Mouse (Mus musculus) ovary, postnatal 36 days (tissue): Measurements from ENCODE around the gene Mettl17.

Experiments
- DNase-seq: peaks from one replicate; pipeline ENCODE4 v3.0.0; 2022; ENCODE audit warnings: low spot score, mixed read lengths

Gene Mettl17

DNA sequence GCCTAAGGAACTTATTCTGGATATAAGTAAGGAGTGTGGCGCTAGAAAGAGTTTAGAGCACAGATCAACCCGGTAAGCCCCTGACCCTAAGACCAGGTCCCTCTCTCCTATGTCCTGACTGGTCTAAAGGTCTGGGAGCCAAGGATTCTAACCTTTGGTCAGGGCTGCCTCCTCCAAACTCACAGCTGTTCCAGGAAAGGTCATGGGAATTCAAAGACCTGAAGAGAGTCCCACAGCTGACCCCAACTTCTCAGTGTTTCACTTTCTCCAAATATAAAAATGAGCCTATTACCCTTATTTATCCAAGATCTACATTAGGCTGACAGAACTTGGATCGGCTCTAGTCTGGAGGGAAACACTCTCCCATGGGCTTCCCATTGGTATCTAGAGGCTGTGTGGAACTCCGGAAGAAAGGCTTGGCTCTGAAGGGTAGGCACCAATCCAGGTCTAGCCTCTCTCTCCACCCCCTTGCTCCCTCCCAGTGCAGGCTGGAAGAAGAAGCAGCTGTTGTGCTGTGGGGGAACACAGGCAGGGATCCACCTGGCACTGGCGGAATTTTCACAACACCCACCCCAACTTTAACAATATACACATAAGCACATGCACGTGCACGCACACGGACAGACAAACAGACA lies 44.8 kb downstream of the Mettl17 start:
- DNase-seq: peak; percentile 46

DNA sequence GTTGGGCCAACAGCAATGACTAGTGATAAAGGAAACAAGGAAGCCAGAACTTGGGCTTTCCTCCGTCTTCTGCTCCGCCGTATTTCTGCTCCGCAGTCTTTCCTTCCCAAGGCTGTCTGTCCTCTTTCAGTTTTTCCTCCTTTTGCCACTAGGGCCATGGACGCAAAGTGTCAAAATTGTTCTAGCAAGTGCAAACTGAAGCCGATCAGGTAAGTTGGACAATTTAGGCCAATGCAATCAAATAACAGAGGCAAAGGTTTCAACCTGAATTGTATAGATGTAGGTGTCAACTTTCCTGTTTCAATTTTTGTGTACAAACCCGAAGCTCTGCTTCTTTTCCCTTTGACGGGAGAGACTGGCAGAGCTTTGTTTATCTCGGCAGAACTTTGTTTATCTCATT lies 45.3 kb downstream of the Mettl17 start:
- DNase-seq: no peak

DNA sequence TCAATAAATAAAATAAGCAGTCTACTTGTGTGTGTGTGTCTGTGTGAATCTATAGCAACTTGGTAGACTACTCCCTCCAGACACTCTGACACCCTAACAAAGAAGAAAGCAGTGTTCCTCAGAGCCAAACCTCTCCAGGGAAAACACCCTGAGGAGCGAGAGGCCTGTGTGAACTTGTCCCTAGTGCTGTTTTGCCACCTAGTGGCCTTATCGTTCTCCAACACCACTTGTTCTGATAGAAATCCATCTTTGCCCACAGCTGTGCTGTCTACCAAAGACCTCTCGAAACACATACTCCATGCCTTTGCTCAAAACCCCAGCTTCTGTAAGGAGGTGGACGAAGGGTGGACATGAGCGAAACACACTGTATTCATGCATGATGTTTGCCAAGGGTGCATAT lies 46.2 kb downstream of the Mettl17 start:
- peak; percentile 45 for DNase-seq

DNA sequence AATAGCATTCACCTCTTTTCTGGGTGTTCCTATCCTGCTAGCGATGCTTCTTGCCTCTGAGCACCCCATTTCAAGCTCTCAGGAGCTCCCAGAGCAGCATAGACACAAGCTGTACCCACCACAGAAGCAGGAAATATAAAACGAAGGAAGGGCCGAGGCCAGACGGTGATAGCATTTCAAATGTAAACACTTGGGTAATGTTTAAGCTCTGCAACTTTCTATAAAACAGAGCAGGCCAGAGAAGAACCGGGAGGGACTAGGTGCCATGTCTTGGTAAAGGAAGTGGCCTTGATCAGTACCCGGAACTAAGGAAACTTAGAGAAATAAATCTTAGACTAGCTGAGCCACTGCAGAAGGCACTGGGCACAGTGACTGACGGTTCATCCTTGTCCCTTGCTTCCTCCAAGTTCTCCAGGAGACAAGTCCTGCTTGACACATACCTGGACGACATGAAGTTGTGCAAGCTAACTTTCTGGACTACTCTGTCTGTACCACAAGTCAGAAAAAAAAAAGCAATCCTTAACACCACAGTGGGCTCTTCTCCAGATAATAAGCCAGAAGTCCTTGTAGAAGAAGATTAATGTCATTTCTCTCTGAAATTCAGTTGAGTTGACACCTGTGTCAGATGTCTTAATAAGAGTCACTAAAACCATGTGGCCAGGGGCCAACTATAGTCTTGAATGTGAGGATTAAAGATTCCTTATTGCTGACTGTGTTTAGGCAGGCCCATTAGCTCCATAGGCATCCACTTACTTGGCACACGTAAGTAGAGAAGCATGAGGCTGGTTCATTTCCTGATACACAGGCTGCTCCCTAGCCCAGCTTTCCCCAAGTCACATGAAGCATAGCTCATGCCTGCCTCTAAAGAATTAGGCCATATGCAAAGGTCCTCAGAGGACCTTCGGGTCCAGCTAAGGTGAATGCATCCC lies 47.7 kb downstream of the Mettl17 start:
- no peak for DNase-seq

DNA sequence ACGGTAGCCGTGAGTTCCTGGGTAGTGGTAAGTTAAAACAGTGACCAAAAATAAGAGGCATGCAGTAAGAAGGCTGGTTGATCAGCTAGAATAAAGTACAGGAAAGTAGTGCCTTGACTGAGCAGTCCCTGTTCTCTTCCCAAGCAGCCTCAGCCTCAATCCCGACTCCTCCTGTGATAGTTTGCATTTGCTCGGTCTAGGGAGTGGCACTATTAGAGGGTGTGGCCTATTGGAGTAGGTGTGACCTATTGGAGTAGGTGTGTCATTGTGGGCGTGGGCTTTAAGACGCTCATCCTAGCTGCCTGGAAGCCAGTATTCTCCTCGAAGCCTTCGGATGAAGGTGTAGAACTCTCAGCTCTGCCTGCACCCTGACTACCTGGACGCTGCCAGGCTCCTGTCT lies 54.4 kb downstream of the Mettl17 start:
- no peak for DNase-seq

DNA sequence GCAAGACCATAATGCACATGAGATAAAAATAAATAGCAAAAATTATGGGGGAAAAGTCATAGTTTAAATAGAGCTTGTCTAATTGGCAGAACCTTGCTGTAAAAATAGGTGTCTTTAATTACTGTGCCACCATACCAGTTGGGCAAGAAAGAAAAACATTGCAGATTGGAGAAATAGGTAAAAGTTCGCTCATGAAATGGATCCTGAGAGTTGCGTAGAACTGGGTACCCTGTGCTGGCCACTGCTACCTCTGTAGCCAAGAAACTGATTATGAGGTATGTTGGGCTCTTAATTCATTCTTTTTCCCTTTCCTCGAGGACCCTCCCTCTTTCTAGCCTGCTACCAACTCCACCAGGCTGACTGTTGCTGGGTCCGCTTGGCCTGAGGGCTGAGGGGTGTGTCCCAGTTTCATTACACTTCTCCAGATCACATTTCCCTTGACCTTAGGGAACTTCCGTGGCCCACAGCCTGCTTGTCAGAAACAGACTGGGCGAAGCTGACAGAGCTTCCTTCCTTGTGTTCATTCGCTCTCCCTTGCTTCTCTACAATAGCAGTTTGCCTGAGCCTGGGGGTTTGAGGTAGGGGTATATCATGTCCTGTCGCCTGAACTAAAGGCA lies 56.4 kb downstream of the Mettl17 start:
- no peak for DNase-seq

GRCm38 (mm10) chr14:51941577-51941976 lies 56.9 kb downstream of the Mettl17 start:
- no peak for DNase-seq

GRCm38 (mm10) chr14:51942236-51942635 lies 57.6 kb downstream of the Mettl17 start:
- DNase-seq: no peak
